Mouse (Mus musculus): ENCODE results near the gene Aup1. TPM values are rescaled to one million over a fixed set of nuclear protein-coding genes. Genes with fewer than 3 reads are reported as not detected.

Gene Aup1
- polyA plus RNA-seq, 1 experiment from 2014 or later = 99.8 TPM

GRCm38 (mm10) chr6:83078324-83078858 is 24.1 kb downstream of the Aup1 start:
- Histone ChIP-seq H3K4me1 (ENCODE audit: control insufficient read depth, insufficient read depth, low read length) (no peaks in the 10 kb centered on the region), H3K4me2 (peak overlapping the region; percentile 96), H3K9ac (ENCODE audit: low read depth, low read length) (peak overlapping the region; percentile 85), H3K9me3 (replicated peaks; ENCODE audit: control insufficient read depth, low read length) (no peaks in the 10 kb centered on the region), H3K36me3 (ENCODE audit: control insufficient read depth, insufficient read depth, low read length) (0 out of 2 replicates have a peak, but pooled peaks cover 6% of the 10 kb centered on the region), H3K27me3 (ENCODE audit: control insufficient read depth, insufficient read depth, low read length) (peaks cover 51% of the 10 kb centered on the region), H3K27ac (ENCODE audit: low read depth, low read length) (peak overlapping the region; percentile 77), H3K4me3 (ENCODE audit: low read depth, low read length) (peak overlapping the region; percentile 73)
- under 1% methylated on average over 46 of the region's 46 CpGs for WGBS (ENCODE audit: insufficient replicate concordance)
- peak; percentile 93 for ATAC-seq (replicated peaks; ENCODE audit: insufficient number of reproducible peaks, low FRiP score, low TSS enrichment)

GRCm38 (mm10) chr6:83080210-83080609 is 25.9 kb downstream of the Aup1 start:
- H3K36me3 ChIP-seq (ENCODE audit: control insufficient read depth, insufficient read depth, low read length) = 0 out of 2 replicates have a peak, but pooled peaks cover 6% of the 10 kb centered on the region
- ATAC-seq (replicated peaks; ENCODE audit: insufficient number of reproducible peaks, low FRiP score, low TSS enrichment) = no peak
- H3K4me3 ChIP-seq (ENCODE audit: low read depth, low read length) = no peak overlapping the region
- peaks cover 52% of the 10 kb centered on the region for H3K27me3 ChIP-seq (ENCODE audit: control insufficient read depth, insufficient read depth, low read length)
- no peak overlapping the region for H3K9ac ChIP-seq (ENCODE audit: low read depth, low read length)
- H3K4me1 ChIP-seq (ENCODE audit: control insufficient read depth, insufficient read depth, low read length) = no peaks in the 10 kb centered on the region
- WGBS (ENCODE audit: insufficient replicate concordance) = 91% methylated on average over 5 of the region's 5 CpGs
- H3K27ac ChIP-seq (ENCODE audit: low read depth, low read length) = no peak overlapping the region
- no peaks in the 10 kb centered on the region for H3K9me3 ChIP-seq (replicated peaks; ENCODE audit: control insufficient read depth, low read length)
- no peak overlapping the region for H3K4me2 ChIP-seq

GRCm38 (mm10) chr6:83083497-83083896 is 29.2 kb downstream of the Aup1 start:
- ATAC-seq (replicated peaks; ENCODE audit: insufficient number of reproducible peaks, low FRiP score, low TSS enrichment) = no peak
- WGBS (ENCODE audit: insufficient replicate concordance) = 8% methylated on average over 5 of the region's 5 CpGs
- Histone ChIP-seq H3K9me3 (replicated peaks; ENCODE audit: control insufficient read depth, low read length) (no peaks in the 10 kb centered on the region), H3K36me3 (ENCODE audit: control insufficient read depth, insufficient read depth, low read length) (0 out of 2 replicates have a peak, but pooled peaks cover 6% of the 10 kb centered on the region), H3K4me1 (ENCODE audit: control insufficient read depth, insufficient read depth, low read length) (peaks cover 13% of the 10 kb centered on the region), H3K4me2 (no peak overlapping the region), H3K4me3 (ENCODE audit: low read depth, low read length) (no peak overlapping the region), H3K27ac (ENCODE audit: low read depth, low read length) (no peak overlapping the region), H3K27me3 (ENCODE audit: control insufficient read depth, insufficient read depth, low read length) (peaks cover 65% of the 10 kb centered on the region), H3K9ac (ENCODE audit: low read depth, low read length) (no peak overlapping the region)

- 13% methylated on average over 6 of the region's 6 CpGs for WGBS (ENCODE audit: insufficient replicate concordance)
These were observed 30.2 kb downstream of the Aup1 start for GRCm38 (mm10) chr6:83084477-83084876.

GRCm38 (mm10) chr6:83086121-83087035 is 32.1 kb downstream of the Aup1 start, which contains the start of gene Lbx2:
Lbx2 (plus strand) TSS chr6:83086367.
- Histone ChIP-seq H3K36me3 (ENCODE audit: control insufficient read depth, insufficient read depth, low read length) (0 out of 2 replicates have a peak, but pooled peaks cover 3% of the 10 kb centered on the region), H3K4me1 (ENCODE audit: control insufficient read depth, insufficient read depth, low read length) (peaks cover 13% of the 10 kb centered on the region), H3K27ac (ENCODE audit: low read depth, low read length) (no peak within 1 kb of the TSS), H3K4me2 (peak within 1 kb of the TSS; percentile 58), H3K27me3 (ENCODE audit: control insufficient read depth, insufficient read depth, low read length) (peaks cover 85% of the 10 kb centered on the region), H3K4me3 (ENCODE audit: low read depth, low read length) (peak within 1 kb of the TSS; percentile 41), H3K9me3 (replicated peaks; ENCODE audit: control insufficient read depth, low read length) (no peaks in the 10 kb centered on the region), H3K9ac (ENCODE audit: low read depth, low read length) (0 out of 2 replicates have a peak within 1 kb of the TSS, but pooled peaks have one; percentile 22)
- WGBS (ENCODE audit: insufficient replicate concordance) = 4% methylated on average over 42 of the region's 42 CpGs
- ATAC-seq (replicated peaks; ENCODE audit: insufficient number of reproducible peaks, low FRiP score, low TSS enrichment) = no peak

More at GRCm38 (mm10) chr6:83084477-83084876, 30.2 kb downstream of the Aup1 start:
- Histone ChIP-seq H3K9ac (ENCODE audit: low read depth, low read length) (no peak overlapping the region), H3K4me1 (ENCODE audit: control insufficient read depth, insufficient read depth, low read length) (peaks cover 13% of the 10 kb centered on the region), H3K36me3 (ENCODE audit: control insufficient read depth, insufficient read depth, low read length) (0 out of 2 replicates have a peak, but pooled peaks cover 6% of the 10 kb centered on the region), H3K27me3 (ENCODE audit: control insufficient read depth, insufficient read depth, low read length) (peaks cover 73% of the 10 kb centered on the region), H3K4me2 (no peak overlapping the region), H3K27ac (ENCODE audit: low read depth, low read length) (no peak overlapping the region), H3K9me3 (replicated peaks; ENCODE audit: control insufficient read depth, low read length) (no peaks in the 10 kb centered on the region), H3K4me3 (ENCODE audit: low read depth, low read length) (no peak overlapping the region)
- ATAC-seq (replicated peaks; ENCODE audit: insufficient number of reproducible peaks, low FRiP score, low TSS enrichment) = no peak

- Histone ChIP-seq H3K27ac (ENCODE audit: low read depth, low read length) (no peak overlapping the region), H3K27me3 (ENCODE audit: control insufficient read depth, insufficient read depth, low read length) (peaks cover 79% of the 10 kb centered on the region), H3K4me1 (ENCODE audit: control insufficient read depth, insufficient read depth, low read length) (peaks cover 13% of the 10 kb centered on the region), H3K9ac (ENCODE audit: low read depth, low read length) (0 out of 2 replicates have a peak overlapping the region, but pooled peaks have one; percentile 31), H3K4me2 (peak overlapping the region; percentile 58), H3K36me3 (ENCODE audit: control insufficient read depth, insufficient read depth, low read length) (no peaks in the 10 kb centered on the region), H3K4me3 (ENCODE audit: low read depth, low read length) (peak overlapping the region; percentile 41), H3K9me3 (replicated peaks; ENCODE audit: control insufficient read depth, low read length) (no peaks in the 10 kb centered on the region)
- no peak for ATAC-seq (replicated peaks; ENCODE audit: insufficient number of reproducible peaks, low FRiP score, low TSS enrichment)
- 2% methylated on average over 47 of the region's 47 CpGs for WGBS (ENCODE audit: insufficient replicate concordance)
These were observed 33.0 kb downstream of the Aup1 start for GRCm38 (mm10) chr6:83087205-83087925.

- peaks cover 74% of the 10 kb centered on the region for H3K27me3 ChIP-seq (ENCODE audit: control insufficient read depth, insufficient read depth, low read length)
- H3K4me2 ChIP-seq = peak overlapping the region; percentile 58
- 9% methylated on average over 9 of the region's 9 CpGs for WGBS (ENCODE audit: insufficient replicate concordance)
- no peaks in the 10 kb centered on the region for H3K36me3 ChIP-seq (ENCODE audit: control insufficient read depth, insufficient read depth, low read length)
- peaks cover 13% of the 10 kb centered on the region for H3K4me1 ChIP-seq (ENCODE audit: control insufficient read depth, insufficient read depth, low read length)
- no peaks in the 10 kb centered on the region for H3K9me3 ChIP-seq (replicated peaks; ENCODE audit: control insufficient read depth, low read length)
- H3K27ac ChIP-seq (ENCODE audit: low read depth, low read length) = no peak overlapping the region
- peak overlapping the region; percentile 41 for H3K4me3 ChIP-seq (ENCODE audit: low read depth, low read length)
- 0 out of 2 replicates have a peak overlapping the region, but pooled peaks have one; percentile 31 for H3K9ac ChIP-seq (ENCODE audit: low read depth, low read length)
- ATAC-seq (replicated peaks; ENCODE audit: insufficient number of reproducible peaks, low FRiP score, low TSS enrichment) = no peak
These were observed 33.6 kb downstream of the Aup1 start for GRCm38 (mm10) chr6:83087926-83088260.

- no peak overlapping the region for H3K9ac ChIP-seq (ENCODE audit: low read depth, low read length)
- peaks cover 4% of the 10 kb centered on the region for H3K4me1 ChIP-seq (ENCODE audit: control insufficient read depth, insufficient read depth, low read length)
- ATAC-seq (replicated peaks; ENCODE audit: insufficient number of reproducible peaks, low FRiP score, low TSS enrichment) = no peak
- H3K27me3 ChIP-seq (ENCODE audit: control insufficient read depth, insufficient read depth, low read length) = peaks cover 31% of the 10 kb centered on the region
- H3K36me3 ChIP-seq (ENCODE audit: control insufficient read depth, insufficient read depth, low read length) = no peaks in the 10 kb centered on the region
- H3K4me3 ChIP-seq (ENCODE audit: low read depth, low read length) = no peak overlapping the region
- WGBS (ENCODE audit: insufficient replicate concordance) = 32% methylated on average over 6 of the region's 6 CpGs
- H3K9me3 ChIP-seq (replicated peaks; ENCODE audit: control insufficient read depth, low read length) = no peaks in the 10 kb centered on the region
- H3K27ac ChIP-seq (ENCODE audit: low read depth, low read length) = no peak overlapping the region
- H3K4me2 ChIP-seq = no peak overlapping the region
These were observed 38.3 kb downstream of the Aup1 start for GRCm38 (mm10) chr6:83092416-83093127.

Data from heart, embryonic 11.5 days (tissue).